Mouse (Mus musculus) cerebellum, adult 2 months (tissue): ENCODE data around the gene Lrmda.

Experiments
- CTCF ChIP-seq: fragments of 200-500 bp; IDR thresholded peaks from 2 replicates; pipeline ENCODE4 v1.5.1; 2011; ENCODE audit warnings: low read depth, mild to moderate bottlenecking, control low read depth, low read length, moderate library complexity, borderline replicate concordance; ENCODE audit not compliant: insufficient read depth
- POLR2A ChIP-seq: fragments of 200-500 bp; IDR thresholded peaks from 2 replicates; pipeline ENCODE4 v1.6.1; 2011; ENCODE audit warnings: low read length, control low read depth, borderline replicate concordance; ENCODE audit not compliant: insufficient read depth

DNA sequence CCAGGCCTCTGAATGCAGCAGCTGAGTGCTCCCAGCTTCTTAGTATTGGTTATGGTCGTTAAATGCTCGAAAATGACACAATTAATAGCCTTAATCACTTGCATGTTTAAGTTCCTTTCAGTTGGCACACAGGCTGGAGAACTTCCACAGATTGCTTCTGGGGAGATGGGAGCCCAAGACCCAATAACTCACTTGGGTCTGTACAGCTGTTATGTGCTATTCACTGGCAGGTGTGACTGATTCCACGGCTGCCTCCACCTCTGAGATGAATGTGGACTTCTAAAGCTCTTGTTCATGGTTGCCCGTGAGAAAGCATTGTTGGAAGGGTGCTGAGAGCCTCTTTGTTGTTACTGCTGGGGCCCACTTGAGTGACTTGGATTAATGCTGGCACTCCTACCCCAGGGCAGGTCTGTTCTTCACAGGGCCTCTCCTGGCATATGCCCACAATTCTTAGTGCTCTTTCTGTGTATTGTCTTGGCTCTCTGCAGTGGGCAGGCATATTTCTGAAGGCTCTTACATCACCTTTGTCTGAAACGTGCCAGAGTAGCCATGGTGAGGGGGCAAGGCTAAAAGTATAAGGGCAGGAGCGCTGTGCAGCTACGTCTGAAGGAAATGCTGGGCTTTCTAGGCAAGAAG is 111.6 kb downstream of the Lrmda start:
- TF ChIP-seq CTCF (no peak), POLR2A (no peak)
